Mouse (Mus musculus) lung, embryonic 15.5 days (tissue): Measurements from ENCODE around the gene Pex16. TPM values are rescaled to one million over a fixed set of nuclear protein-coding genes. Genes with fewer than 3 reads are reported as not detected.

Experiments
- ATAC-seq: fragments of 200-750 bp; cut with Nextera tagmentation; 2 replicates; pipeline ENCODE4 v1.8.0; 2017; ENCODE audit warnings: moderate number of reproducible peaks, borderline replicate concordance; ENCODE audit not compliant: low FRiP score, low TSS enrichment; ENCODE audit errors: extremely low read depth
- H3K27ac ChIP-seq: fragments of 300-500 bp; sonication (generic); 2 replicates; pipeline ENCODE4 v1.5.1; 2015; ENCODE audit warnings: moderate library complexity, mild to moderate bottlenecking, inconsistent platforms
- H3K27me3 ChIP-seq: fragments of 300-500 bp; sonication (generic); 2 replicates; pipeline ENCODE4 v1.6.1; 2015; ENCODE audit warnings: inconsistent platforms
- H3K36me3 ChIP-seq: fragments of 300-500 bp; sonication (generic); 2 replicates; pipeline ENCODE4 v1.6.1; 2015; ENCODE audit warnings: inconsistent platforms
- H3K4me1 ChIP-seq: fragments of 300-500 bp; sonication (generic); 2 replicates; pipeline ENCODE4 v1.6.1; 2015; ENCODE audit warnings: inconsistent platforms
- H3K4me2 ChIP-seq: fragments of 300-500 bp; sonication (generic); 2 replicates; pipeline ENCODE4 v1.6.1; 2015; ENCODE audit warnings: inconsistent platforms, mild to moderate bottlenecking, moderate library complexity
- H3K4me3 ChIP-seq: fragments of 300-500 bp; sonication (generic); 2 replicates; pipeline ENCODE4 v1.5.1; 2015; ENCODE audit warnings: mild to moderate bottlenecking, inconsistent platforms
- H3K9ac ChIP-seq: fragments of 300-500 bp; sonication (generic); 2 replicates; pipeline ENCODE4 v1.6.1; 2015; ENCODE audit warnings: inconsistent platforms
- H3K9me3 ChIP-seq: fragments of 300-500 bp; sonication (generic); 2 replicates; pipeline ENCODE4 v1.6.1; 2016; ENCODE audit warnings: inconsistent platforms
- WGBS: fragments of 180-500 bp; shearing (Covaris S2); methylation state at CpG from one replicate; pipeline ENCODE4 v1.1.7; 2015; 5-methylcytosine and 5-hydroxymethylcytosine counted together
- polyA plus RNA-seq: library from polyadenylated mRNA; unstranded; fragments of >200 nt; fragmentation: Nextera tagmentation; extraction: Ambion mirVana; gene quantifications from 2 replicates; pipeline ENCODE4 v1.2.1, GENCODE M21; 2015

The Pex16 gene
- polyA plus RNA-seq = 23.8 and 24.0 TPM in 2 replicates

DNA sequence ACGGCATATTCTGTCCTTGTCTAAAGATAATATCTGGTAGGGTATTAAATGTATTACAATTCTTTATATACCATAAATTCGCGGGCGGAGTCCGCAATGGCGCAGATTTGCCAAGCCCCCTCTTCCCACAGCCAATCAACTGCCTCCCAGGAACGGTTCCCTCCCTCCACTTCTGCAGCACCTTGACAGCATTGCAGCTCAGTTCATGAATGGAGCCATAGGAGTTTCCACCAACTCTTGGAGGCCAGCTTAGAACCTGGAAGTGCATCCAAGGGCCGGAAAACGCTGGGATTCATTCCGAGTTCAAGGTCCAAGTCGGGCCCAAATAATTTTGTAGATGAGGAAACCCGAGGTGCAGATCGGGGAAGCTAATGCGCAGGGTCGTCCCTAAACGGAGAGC is at the start of gene Pex16, which contains the start of gene Large2:
TSS of gene Pex16 (plus strand) at position 163 of the 400 bp plus-strand sequence.
TSS of gene Large2 (minus strand) at position 356 of the 400 bp plus-strand sequence.
- Histone ChIP-seq H3K4me2 (peak within 1 kb of the TSS; percentile 96), H3K4me1 (peaks cover 55% of the 10 kb centered on the region), H3K9ac (peak within 1 kb of the TSS; percentile 69), H3K4me3 (peak within 1 kb of the TSS; percentile 88), H3K27me3 (peaks cover 28% of the 10 kb centered on the region), H3K9me3 (no peaks in the 10 kb centered on the region), H3K36me3 (peaks cover 20% of the 10 kb centered on the region; the same call in 1 of the 2 replicates), H3K27ac (peak within 1 kb of the TSS; percentile 95)
- ATAC-seq = peak; percentile 16; the same call in 1 of the 2 replicates
- under 1% methylated on average over 16 of the region's 16 CpGs for WGBS

- H3K4me1 ChIP-seq = no peaks in the 10 kb centered on the region
- H3K27me3 ChIP-seq = no peaks in the 10 kb centered on the region
- H3K4me3 ChIP-seq = no peak overlapping the region
- no peaks in the 10 kb centered on the region for H3K9me3 ChIP-seq
- peaks cover 36% of the 10 kb centered on the region for H3K36me3 ChIP-seq
- H3K9ac ChIP-seq = no peak overlapping the region
- no peak overlapping the region for H3K27ac ChIP-seq
- 76% methylated on average over 7 of the region's 7 CpGs for WGBS
- ATAC-seq = no peak
- H3K4me2 ChIP-seq = no peak overlapping the region
Measured at GRCm38 (mm10) chr2:92325676-92326075, 48.8 kb upstream of the Pex16 start.

DNA sequence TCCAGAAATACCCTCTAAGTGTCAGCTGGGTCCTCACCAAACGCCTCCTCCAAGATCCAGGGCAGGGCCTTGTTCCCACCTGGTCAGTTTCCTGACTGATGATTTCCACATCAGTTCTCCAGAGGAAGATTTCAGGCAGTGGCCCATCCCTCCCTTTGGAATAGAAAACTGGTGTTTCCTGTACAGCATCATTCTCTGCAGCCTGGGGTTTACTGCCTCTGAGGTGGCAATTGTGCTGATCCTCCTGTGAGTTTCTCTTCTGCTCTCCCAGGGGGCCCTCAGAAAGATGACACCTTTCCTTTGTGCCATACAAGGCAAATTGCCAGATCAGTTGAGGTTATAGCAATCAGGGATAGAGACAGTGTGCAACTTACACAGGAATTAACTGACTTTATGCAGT is 48.3 kb upstream of the Pex16 start:
- H3K4me1 ChIP-seq = no peaks in the 10 kb centered on the region
- H3K27ac ChIP-seq = no peak overlapping the region
- H3K4me2 ChIP-seq = no peak overlapping the region
- 73% methylated on average over 1 of the region's 1 CpGs for WGBS
- no peaks in the 10 kb centered on the region for H3K27me3 ChIP-seq
- peaks cover 34% of the 10 kb centered on the region for H3K36me3 ChIP-seq
- no peak overlapping the region for H3K9ac ChIP-seq
- H3K4me3 ChIP-seq = no peak overlapping the region
- ATAC-seq = no peak
- no peaks in the 10 kb centered on the region for H3K9me3 ChIP-seq

DNA sequence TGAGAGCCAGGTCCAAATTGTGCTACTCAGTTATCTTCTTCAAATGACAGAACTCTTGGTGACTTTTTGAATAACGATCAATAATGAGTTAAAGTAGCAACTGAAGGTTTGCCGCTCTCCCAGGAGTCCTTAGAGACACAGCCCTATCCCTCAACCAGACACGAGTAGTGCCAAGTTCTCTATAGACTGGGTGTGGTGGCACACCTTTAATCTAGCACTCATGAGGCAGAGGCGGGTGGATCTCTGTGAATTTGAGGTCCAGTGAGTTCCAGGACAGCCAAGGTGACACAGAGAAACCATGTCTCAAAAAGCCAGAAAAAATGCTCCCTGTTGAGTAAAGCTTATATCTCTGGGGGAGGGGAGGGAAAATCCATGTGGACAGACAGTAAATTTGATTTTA is 46.9 kb upstream of the Pex16 start:
- Histone ChIP-seq H3K27ac (no peak overlapping the region), H3K9ac (no peak overlapping the region), H3K4me3 (no peak overlapping the region), H3K36me3 (peaks cover 39% of the 10 kb centered on the region), H3K27me3 (no peaks in the 10 kb centered on the region), H3K4me2 (no peak overlapping the region), H3K4me1 (no peaks in the 10 kb centered on the region), H3K9me3 (no peaks in the 10 kb centered on the region)
- 86% methylated on average over 4 of the region's 4 CpGs for WGBS
- ATAC-seq = no peak

GRCm38 (mm10) chr2:92328206-92328605 is 46.3 kb upstream of the Pex16 start:
- H3K4me3 ChIP-seq = no peak overlapping the region
- WGBS = 87% methylated on average over 8 of the region's 8 CpGs
- ATAC-seq = no peak
- H3K36me3 ChIP-seq = peaks cover 39% of the 10 kb centered on the region
- H3K9me3 ChIP-seq = no peaks in the 10 kb centered on the region
- no peak overlapping the region for H3K27ac ChIP-seq
- H3K9ac ChIP-seq = no peak overlapping the region
- no peak overlapping the region for H3K4me2 ChIP-seq
- H3K27me3 ChIP-seq = no peaks in the 10 kb centered on the region
- H3K4me1 ChIP-seq = no peaks in the 10 kb centered on the region

DNA sequence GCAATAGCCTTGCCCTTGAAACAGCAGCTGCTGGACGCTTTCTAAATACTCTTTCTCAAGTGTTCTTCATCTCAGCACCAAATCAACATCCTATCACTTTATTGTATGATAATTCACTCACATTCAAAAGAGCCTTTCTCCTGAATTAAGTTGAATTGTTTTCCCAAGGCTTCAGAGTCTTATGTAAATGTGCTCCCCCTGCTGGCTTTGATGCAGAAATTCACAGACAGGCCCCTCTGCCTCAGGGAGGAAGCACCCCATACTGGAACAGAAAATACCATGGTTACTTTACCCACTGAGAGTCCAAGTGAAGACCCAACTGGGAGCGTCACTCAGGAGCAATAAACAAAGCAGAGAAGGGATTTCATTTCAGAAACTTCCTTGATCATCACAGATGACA is 43.6 kb upstream of the Pex16 start:
- H3K27ac ChIP-seq = no peak overlapping the region
- peaks cover 45% of the 10 kb centered on the region for H3K36me3 ChIP-seq
- no peaks in the 10 kb centered on the region for H3K9me3 ChIP-seq
- WGBS = 49% methylated on average over 2 of the region's 2 CpGs
- H3K4me1 ChIP-seq = no peaks in the 10 kb centered on the region
- H3K9ac ChIP-seq = no peak overlapping the region
- ATAC-seq = no peak
- H3K4me3 ChIP-seq = no peak overlapping the region
- H3K4me2 ChIP-seq = no peak overlapping the region
- no peaks in the 10 kb centered on the region for H3K27me3 ChIP-seq

DNA sequence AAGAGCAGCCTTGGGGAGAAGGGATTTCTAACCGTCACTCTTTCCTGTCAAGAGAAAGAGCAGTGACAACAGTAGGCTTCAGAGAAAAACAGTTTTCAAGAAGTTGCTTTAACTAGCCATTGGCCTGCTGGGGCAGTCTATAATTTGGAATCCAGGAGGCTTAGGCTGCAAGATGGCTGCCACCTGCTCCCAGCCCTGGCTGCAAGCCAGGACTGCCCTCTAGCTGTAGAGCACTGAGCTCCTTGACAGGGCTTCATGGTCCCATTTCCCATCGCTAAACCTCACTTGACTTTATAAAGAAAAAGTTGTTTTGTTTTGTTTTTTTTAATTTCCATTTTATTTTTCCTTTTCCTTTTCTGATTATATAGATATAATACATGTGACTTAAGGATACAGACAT is 43.1 kb upstream of the Pex16 start:
- H3K4me1 ChIP-seq = no peaks in the 10 kb centered on the region
- H3K27me3 ChIP-seq = no peaks in the 10 kb centered on the region
- H3K27ac ChIP-seq = no peak overlapping the region
- no peaks in the 10 kb centered on the region for H3K9me3 ChIP-seq
- WGBS = 78% methylated on average over 2 of the region's 2 CpGs
- no peak overlapping the region for H3K9ac ChIP-seq
- no peak overlapping the region for H3K4me2 ChIP-seq
- H3K4me3 ChIP-seq = no peak overlapping the region
- no peak for ATAC-seq
- H3K36me3 ChIP-seq = peaks cover 48% of the 10 kb centered on the region

DNA sequence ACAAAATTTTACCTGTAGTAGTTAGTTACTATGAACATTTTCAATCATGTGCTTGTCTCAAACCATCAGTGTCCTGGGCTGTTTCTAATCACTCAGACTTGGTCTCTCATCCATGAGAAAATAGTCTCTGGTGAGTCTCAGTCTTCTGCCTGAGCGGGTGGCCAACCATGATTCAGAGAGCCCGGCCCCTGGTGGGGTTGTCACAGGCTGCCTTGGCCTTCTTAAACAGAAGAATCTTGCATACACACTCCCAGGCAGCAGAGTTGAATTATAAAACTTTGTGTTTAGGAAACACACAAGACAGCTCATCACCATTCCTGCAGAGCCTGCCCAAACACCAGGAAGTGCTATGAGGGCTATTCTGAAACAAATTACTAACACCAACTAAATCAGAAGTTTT is 42.6 kb upstream of the Pex16 start:
- no peak for ATAC-seq
- no peak overlapping the region for H3K9ac ChIP-seq
- H3K27ac ChIP-seq = no peak overlapping the region
- no peak overlapping the region for H3K4me2 ChIP-seq
- H3K9me3 ChIP-seq = no peaks in the 10 kb centered on the region
- 97% methylated on average over 2 of the region's 2 CpGs for WGBS
- H3K4me3 ChIP-seq = no peak overlapping the region
- no peaks in the 10 kb centered on the region for H3K4me1 ChIP-seq
- peaks cover 48% of the 10 kb centered on the region for H3K36me3 ChIP-seq
- no peaks in the 10 kb centered on the region for H3K27me3 ChIP-seq

- peaks cover 27% of the 10 kb centered on the region for H3K36me3 ChIP-seq
Measured at GRCm38 (mm10) chr2:92342418-92342817, 32.1 kb upstream of the Pex16 start.

GRCm38 (mm10) chr2:92347191-92347590 is 27.3 kb upstream of the Pex16 start:
- 85% methylated on average over 2 of the region's 2 CpGs for WGBS
- H3K36me3 ChIP-seq = peaks cover 56% of the 10 kb centered on the region

More at GRCm38 (mm10) chr2:92342418-92342817, 32.1 kb upstream of the Pex16 start:
- no peak overlapping the region for H3K9ac ChIP-seq
- ATAC-seq = no peak
- H3K27me3 ChIP-seq = no peaks in the 10 kb centered on the region
- no peak overlapping the region for H3K4me3 ChIP-seq
- no peak overlapping the region for H3K4me2 ChIP-seq
- no peak overlapping the region for H3K27ac ChIP-seq
- no peaks in the 10 kb centered on the region for H3K4me1 ChIP-seq
- no peaks in the 10 kb centered on the region for H3K9me3 ChIP-seq

DNA sequence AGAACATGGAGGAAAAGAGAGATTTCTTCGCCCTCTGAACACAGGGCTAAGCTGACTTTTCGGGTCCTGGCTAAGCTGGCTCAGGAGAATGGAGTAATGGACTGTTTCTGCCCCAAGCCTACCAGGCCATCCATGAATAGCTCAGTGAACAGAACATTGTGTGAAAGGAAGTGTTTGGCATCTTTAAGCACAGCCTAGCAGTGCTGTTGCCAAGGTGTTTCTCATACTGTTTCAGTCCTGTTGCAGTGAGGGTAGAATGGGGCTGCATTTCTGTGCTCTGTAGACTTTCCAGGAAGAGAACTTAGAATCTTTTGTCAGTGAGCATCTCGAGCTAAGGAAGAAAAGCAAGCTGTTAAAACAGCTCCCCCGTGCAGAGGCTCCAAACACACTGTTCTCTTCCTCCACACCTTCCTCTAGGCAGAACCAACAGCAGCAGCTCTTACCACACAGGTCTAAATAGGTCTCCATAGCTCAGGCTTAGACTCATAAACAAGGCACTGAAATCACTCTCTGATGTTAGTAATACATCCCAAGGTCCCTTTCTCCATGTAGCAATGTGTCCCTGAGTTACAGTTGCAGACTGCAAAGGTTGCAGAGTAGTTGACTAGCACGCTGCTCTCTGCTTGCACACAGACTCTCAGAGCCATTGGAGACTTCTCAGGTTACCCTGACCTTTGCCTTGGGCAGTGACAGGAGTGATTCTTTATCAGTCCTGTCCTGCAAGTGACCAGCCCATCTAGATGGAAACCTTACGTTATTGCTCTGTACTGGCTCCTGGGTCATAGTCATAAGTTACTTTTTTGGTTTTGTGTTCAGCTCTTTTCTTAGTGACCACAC is 24.7 kb upstream of the Pex16 start:
- Histone ChIP-seq H3K9me3 (no peaks in the 10 kb centered on the region), H3K27me3 (no peaks in the 10 kb centered on the region), H3K4me3 (no peak overlapping the region), H3K4me2 (no peak overlapping the region), H3K9ac (no peak overlapping the region), H3K27ac (no peak overlapping the region), H3K4me1 (no peaks in the 10 kb centered on the region), H3K36me3 (peaks cover 56% of the 10 kb centered on the region)
- ATAC-seq = no peak
- 54% methylated on average over 6 of the region's 6 CpGs for WGBS

More at GRCm38 (mm10) chr2:92347191-92347590, 27.3 kb upstream of the Pex16 start:
- no peak overlapping the region for H3K4me2 ChIP-seq
- no peak overlapping the region for H3K4me3 ChIP-seq
- no peaks in the 10 kb centered on the region for H3K4me1 ChIP-seq
- ATAC-seq = no peak
- H3K9me3 ChIP-seq = no peaks in the 10 kb centered on the region
- H3K27me3 ChIP-seq = no peaks in the 10 kb centered on the region
- H3K9ac ChIP-seq = no peak overlapping the region
- no peak overlapping the region for H3K27ac ChIP-seq

DNA sequence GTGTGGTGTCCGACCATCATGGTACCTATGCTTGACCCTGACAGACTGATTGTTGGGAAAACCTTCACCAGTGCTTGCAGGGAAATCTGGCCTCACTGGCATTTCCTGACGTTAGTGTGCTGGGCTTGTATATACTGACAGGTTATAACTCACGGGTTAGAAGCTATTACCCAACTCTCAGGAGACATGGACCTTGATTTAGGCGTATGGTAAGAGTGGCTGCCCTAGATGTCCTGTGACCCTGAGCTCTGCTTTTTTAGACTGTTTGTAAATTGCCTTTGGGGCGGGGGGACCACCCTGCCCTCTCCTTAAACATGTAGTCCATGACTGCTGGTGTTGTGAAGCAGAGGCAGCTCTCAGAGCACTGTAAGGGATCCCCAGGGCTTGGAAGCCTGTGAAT is 23.8 kb upstream of the Pex16 start:
- Histone ChIP-seq H3K9me3 (no peaks in the 10 kb centered on the region), H3K4me2 (no peak overlapping the region), H3K9ac (no peak overlapping the region), H3K36me3 (peaks cover 49% of the 10 kb centered on the region), H3K27ac (no peak overlapping the region), H3K4me3 (no peak overlapping the region), H3K4me1 (no peaks in the 10 kb centered on the region), H3K27me3 (no peaks in the 10 kb centered on the region)
- 56% methylated on average over 5 of the region's 5 CpGs for WGBS
- no peak for ATAC-seq
